Mouse (Mus musculus) induced T-regulatory cell, adult 2 months (primary cell): ENCODE measurements around the gene Olfr1198.

Experiments used
- DNase-seq: peaks from one replicate; pipeline ENCODE4 v3.0.0-alpha.2; 2012; ENCODE audit warnings: low read depth

Gene Olfr1198

GRCm38 (mm10) chr2:88751270-88751669, at the start of gene Olfr1198:
Gene Olfr1198 (minus strand): TSS chr2:88751370.
- DNase-seq = no peak

- no peak for DNase-seq
These were observed 41.6 kb upstream of the Olfr1198 start, which contains the start of gene Olfr1201 for GRCm38 (mm10) chr2:88792736-88793135. Gene Olfr1201 (plus strand): TSS chr2:88793036.

- DNase-seq = no peak
These were observed 19.2 kb upstream of the Olfr1198 start, which contains the start of gene Olfr1200 for GRCm38 (mm10) chr2:88770388-88770787. Gene Olfr1200 (minus strand): TSS chr2:88770488.

- DNase-seq = no peak
These were observed 9.2 kb upstream of the Olfr1198 start, which contains the start of gene Olfr1199 for GRCm38 (mm10) chr2:88760369-88760768. Gene Olfr1199 (minus strand): TSS chr2:88760469.

- DNase-seq = no peak
These were observed 7.8 kb downstream of the Olfr1198 start for GRCm38 (mm10) chr2:88743379-88743778.

- no peak for DNase-seq
These were observed 18.9 kb downstream of the Olfr1198 start, which contains the start of gene Olfr1197 for GRCm38 (mm10) chr2:88732266-88732665. Gene Olfr1197 (minus strand): TSS chr2:88732366.

GRCm38 (mm10) chr2:88704497-88704896, 46.7 kb downstream of the Olfr1198 start, which contains the start of gene Olfr1196:
Gene Olfr1196 (minus strand): TSS chr2:88704597.
- DNase-seq = no peak
